Mouse (Mus musculus): ENCODE measurements around the gene Cyp2w1. TPM values are rescaled to one million over a fixed set of nuclear protein-coding genes. Genes with fewer than 3 reads are reported as not detected.

Gene Cyp2w1
- polyA plus RNA-seq, 1 experiment from 2014 or later = not detected

DNA sequence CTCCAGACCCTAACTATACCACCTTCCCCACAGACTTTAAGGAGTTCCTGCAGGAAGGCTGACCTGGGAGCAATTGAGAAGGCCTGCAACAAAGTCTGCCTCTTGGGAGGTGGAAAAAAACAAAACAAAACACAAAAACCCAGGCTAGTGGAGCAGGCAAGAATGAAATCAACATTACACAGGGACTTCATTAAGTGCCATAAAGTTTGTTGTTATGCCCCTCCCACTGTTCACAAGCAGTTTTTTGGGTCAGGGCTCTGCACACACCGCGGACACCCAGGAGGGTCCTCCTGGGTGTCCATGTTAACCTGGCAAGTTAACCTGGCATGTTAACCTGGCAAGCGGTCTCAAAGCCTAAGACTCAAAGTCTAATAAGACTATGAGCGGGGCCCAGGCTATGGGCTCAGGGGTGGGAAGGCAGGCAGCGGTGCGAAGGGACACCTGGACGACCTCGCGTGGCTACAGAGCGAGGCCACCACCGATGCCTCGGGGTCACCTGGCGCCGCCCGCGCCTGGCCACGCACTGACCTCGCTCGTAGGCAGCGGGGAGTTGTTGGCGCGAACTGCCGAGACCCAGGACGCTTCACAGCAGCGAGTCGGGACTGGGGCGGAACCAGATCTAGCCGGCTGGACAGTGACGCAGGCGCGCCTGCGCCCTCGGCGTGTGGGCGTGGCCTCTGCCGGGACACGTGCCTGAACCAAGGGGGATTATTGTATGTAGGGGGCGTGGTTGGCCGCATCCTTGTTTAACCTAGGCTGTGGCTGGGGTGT lies 19.4 kb downstream of the Cyp2w1 start:
- TF ChIP-seq CTCF (IDR thresholded peaks at IDR 0.05) = no peak
- H3K27me3 ChIP-seq = no peaks in the 10 kb centered on the region
- ChIA-PET CTCF (interaction anchor here (1.1 kb wide), 1 partner anchor 14 kb away, joined by 3 read pairs; no protein-coding TSS in a partner anchor), POLR2A (interaction anchor here (0.6 to 0.7 kb wide), 2 partner anchors 330 to 419 kb away, joined by 3 to 7 read pairs; partner anchors contain the start of gene Mafk)
- no peak for DNase-seq (ENCODE audit: low read depth, low spot score)
- ATAC-seq = peak; percentile 37
- in situ Hi-C loops (cut with MboI; ENCODE audit: low pct_unique_long_range_greater_than_20kb) = loop anchor here (25.0 kb wide), 1 partner anchor 290 kb away; no protein-coding TSS in a partner anchor

DNA sequence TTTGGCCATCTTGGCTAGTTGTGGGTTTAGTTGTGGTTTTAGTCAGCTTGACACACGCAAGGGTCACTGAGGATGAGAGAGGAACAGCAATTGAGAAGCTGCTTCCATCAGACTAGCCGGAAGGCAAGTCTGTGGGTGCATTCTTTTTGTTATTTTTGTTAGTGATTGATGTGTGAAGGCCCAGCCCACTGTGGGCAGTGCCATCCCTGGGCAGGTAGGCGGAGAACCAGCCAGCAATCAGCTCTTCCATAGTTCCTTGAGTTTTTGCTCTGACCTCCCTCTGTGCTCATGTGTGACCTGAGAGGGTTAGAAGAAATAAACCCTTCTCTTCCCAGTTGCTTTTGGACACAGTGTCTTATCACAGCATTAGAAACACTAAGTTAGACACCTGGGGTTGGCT lies 20.7 kb downstream of the Cyp2w1 start:
- ATAC-seq = no peak

DNA sequence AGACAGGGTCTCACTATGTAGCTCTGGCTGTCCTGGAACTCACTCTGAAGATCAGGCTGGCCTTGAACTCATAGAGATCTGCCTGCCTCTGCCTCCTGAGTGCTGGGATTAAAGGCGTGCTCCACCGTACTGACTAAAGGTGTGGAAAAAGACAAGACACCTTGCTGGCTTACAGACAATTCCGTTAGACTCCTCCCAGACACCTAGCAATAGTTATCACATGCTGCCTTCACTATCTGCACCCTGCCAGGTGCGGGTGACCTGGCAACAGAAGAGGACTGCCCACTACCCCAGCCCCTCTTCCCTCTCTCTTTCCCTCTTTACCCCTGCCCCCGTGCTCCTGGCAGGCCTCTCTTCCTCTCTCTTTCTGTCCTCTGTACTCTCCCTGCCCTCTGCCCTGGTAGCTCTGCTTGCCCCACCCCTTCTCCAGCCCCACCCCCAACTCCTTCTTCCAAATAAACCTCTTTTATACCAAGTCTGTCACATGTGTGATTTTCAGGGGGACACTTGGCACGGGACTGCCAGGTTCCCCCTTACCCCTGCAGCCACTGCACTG lies 21.6 kb downstream of the Cyp2w1 start:
- CTCF ChIA-PET = no interaction called here
- POLR2A ChIA-PET = no interaction called here
- no peak for TF ChIP-seq CTCF (IDR thresholded peaks at IDR 0.05)
- ATAC-seq = no peak
- DNase-seq (ENCODE audit: low read depth, low spot score) = no peak
- H3K27me3 ChIP-seq = no peaks in the 10 kb centered on the region
- in situ Hi-C loops (cut with MboI; ENCODE audit: low pct_unique_long_range_greater_than_20kb) = loop anchor here (25.0 kb wide), 1 partner anchor 288 kb away; no protein-coding TSS in a partner anchor

More for the DNA sequence above, 20.7 kb downstream of the Cyp2w1 start:
- no peak for TF ChIP-seq CTCF (IDR thresholded peaks at IDR 0.05)
- POLR2A ChIA-PET = no interaction called here
- CTCF ChIA-PET = no interaction called here
- DNase-seq (ENCODE audit: low read depth, low spot score) = no peak
- in situ Hi-C loops (cut with MboI; ENCODE audit: low pct_unique_long_range_greater_than_20kb) = loop anchor here (25.0 kb wide), 1 partner anchor 289 kb away; no protein-coding TSS in a partner anchor
- no peaks in the 10 kb centered on the region for H3K27me3 ChIP-seq

DNA sequence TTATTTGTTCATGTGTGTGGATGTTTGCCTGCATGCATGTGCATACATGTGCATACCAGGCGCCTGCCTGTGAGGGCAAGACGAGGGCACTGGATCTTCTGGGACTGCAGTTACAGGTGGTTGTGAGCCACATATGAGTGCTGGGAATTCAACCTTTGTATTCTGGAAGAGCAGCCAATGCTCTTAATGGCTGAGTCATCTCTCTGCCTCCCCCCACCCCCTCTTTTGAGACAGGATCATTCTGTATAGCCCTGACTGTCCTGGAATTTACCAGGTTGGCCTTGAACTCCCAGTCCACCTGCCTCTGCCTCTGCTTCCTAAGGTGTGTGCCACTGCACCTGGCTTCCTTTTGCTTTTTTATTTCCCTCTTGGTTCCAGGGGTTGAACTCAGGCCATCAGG lies 22.4 kb downstream of the Cyp2w1 start:
- ChIA-PET POLR2A (no interaction called here), CTCF (no interaction called here)
- TF ChIP-seq CTCF (IDR thresholded peaks at IDR 0.05) = no peak
- no peak for ATAC-seq
- in situ Hi-C loops (cut with MboI; ENCODE audit: low pct_unique_long_range_greater_than_20kb) = loop anchor here (25.0 kb wide), 1 partner anchor 287 kb away; no protein-coding TSS in a partner anchor
- no peak for DNase-seq (ENCODE audit: low read depth, low spot score)
- H3K27me3 ChIP-seq = no peaks in the 10 kb centered on the region

DNA sequence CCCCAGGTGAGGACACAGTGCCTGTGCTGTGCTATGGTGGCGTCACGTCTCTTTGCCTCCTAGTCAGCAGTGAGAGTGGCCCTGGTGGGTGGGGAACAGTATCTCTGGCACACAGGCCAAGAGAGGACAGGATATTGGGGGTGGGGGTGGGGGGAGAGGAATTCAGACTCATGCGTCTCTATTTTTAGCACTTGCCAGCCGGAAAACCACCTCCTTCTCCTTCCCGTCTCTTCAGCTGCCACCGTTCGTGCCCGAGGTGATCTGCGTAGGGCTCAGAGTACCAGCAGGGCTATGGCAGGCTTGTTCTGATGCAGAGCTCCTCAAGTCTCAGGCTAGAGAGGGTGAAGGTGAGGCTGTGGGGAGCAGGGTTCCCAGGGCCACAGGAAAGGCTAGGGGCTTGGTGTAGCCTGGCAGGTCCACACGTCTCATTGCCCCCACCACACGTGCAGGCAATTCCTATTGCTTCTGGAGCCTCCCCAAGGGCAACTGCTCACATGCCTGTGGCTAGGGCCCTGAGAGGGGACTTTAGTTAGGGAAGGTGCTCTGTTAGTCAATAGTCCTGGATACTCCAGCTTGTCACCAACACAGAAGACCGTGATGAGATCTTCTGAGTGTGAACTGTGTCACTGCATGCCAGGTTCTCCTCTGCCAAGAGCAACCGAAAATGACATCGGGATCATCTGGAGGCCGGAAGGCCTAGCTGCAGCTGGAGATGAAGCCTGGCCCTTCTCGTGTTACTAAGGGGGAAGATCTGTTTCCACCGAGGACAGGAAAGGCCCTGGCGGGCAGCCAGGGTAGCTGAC lies 25.3 kb downstream of the Cyp2w1 start, which contains the start of gene Gpr146:
TSS of gene Gpr146 (plus strand) at position 230 of the 803 bp plus-strand sequence.
- ChIA-PET POLR2A (interaction anchor here (1.1 kb wide), 1 partner anchor 20 kb away, joined by 4 read pairs; no protein-coding TSS in a partner anchor), CTCF (interaction anchor here (1.2 to 1.6 kb wide), 3 partner anchors 13 to 28 kb away, joined by 3 to 4 read pairs (median 3); no protein-coding TSS in a partner anchor)
- no peak for TF ChIP-seq CTCF (IDR thresholded peaks at IDR 0.05)
- DNase-seq (ENCODE audit: low read depth, low spot score) (no peak), ATAC-seq (no peak)
- H3K27me3 ChIP-seq = no peaks in the 10 kb centered on the region
- in situ Hi-C loops (cut with MboI; ENCODE audit: low pct_unique_long_range_greater_than_20kb) = no loop called here

DNA sequence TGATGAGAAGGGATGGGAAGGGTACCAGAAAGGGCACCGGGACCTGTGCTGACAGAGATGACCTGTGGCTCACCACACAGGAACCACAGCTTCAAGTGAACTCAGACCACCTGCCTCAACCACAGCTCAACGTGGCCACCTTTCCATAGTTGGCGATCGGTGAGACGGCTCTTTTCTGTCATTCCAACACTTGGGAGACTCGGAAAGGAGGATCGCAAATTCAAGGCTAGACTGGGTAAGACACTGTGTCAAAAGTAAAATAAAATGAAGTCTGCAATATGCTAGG lies 25.8 kb downstream of the Cyp2w1 start:
- POLR2A ChIA-PET = no interaction called here
- ATAC-seq = no peak
- in situ Hi-C loops (cut with MboI; ENCODE audit: low pct_unique_long_range_greater_than_20kb) = no loop called here
- no peaks in the 10 kb centered on the region for H3K27me3 ChIP-seq
- no peak for TF ChIP-seq CTCF (IDR thresholded peaks at IDR 0.05)
- no peak for DNase-seq (ENCODE audit: low read depth, low spot score)
- CTCF ChIA-PET = interaction anchor here (1.3 to 1.6 kb wide), 2 partner anchors 25 to 29 kb away, joined by 3 read pairs; no protein-coding TSS in a partner anchor

DNA sequence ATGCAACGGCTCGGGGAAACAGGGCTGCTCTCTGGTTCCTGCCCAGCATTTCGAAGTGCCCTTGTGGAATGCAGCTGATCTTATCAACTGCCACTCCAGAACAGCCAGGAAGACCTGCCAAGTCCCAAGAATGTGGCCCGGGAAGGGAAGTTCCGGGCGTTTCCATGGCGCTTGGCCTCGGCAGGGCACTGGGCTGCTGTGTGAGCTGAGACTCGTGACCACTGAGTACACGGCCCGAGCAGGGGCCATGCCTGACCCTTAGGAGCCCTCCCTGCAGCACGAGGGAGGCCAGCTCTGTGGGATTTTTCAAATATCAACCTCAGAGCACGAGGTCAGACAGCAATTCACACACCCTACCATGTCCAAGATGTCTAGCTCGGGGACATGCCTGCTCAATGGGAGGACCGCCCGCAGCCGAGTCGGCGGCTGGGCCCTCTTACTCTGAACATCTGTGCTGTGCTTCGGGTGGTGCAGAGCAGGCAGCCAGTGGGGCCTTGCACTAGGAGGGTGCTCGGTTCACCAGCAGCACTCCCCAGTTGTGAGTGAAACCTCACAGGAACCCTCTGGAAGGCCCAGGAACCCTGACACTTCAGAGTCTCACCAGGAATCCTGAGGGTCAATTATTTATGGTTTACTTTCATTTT lies 26.7 kb downstream of the Cyp2w1 start:
- POLR2A ChIA-PET = interaction anchor here (1.0 to 2.0 kb wide), 3 partner anchors 14 to 34 kb away, joined by 3 to 9 read pairs (median 4); no protein-coding TSS in a partner anchor
- CTCF ChIA-PET = interaction anchor here (1.6 kb wide), 1 partner anchor 30 kb away, joined by 3 read pairs; no protein-coding TSS in a partner anchor
- TF ChIP-seq CTCF (IDR thresholded peaks at IDR 0.05) = no peak
- peak; percentile 13 for ATAC-seq
- H3K27me3 ChIP-seq = no peaks in the 10 kb centered on the region
- no peak for DNase-seq (ENCODE audit: low read depth, low spot score)
- in situ Hi-C loops (cut with MboI; ENCODE audit: low pct_unique_long_range_greater_than_20kb) = no loop called here

DNA sequence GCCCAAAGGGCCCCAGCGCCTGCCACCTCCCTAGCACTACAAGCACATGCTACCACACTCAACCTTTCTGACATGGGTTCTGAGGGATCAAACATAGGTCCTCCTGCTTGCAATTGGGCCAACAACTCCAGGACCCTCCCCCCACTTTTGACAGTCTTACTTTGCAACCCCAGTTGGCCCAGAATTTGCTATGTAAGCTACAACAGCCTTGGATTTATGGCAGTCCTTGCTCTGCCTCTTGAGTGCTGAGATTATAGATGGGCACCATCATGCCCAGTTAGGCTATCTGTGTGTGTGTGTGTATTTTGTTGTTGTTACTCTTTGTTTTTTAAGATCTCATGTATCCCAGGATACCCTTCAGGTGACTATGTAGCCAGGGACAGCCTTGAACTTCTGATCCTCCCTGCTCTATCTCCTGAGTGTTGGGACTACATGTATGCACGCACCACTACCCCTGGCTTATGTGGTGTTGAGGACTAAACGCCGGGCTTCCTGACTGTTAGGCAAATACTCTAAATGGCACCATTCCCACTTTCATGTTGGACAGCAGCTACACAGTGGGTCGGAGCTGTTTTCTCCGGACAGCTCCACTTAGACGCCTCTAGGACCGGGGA lies 27.5 kb downstream of the Cyp2w1 start:
- ATAC-seq (no peak), DNase-seq (ENCODE audit: low read depth, low spot score) (no peak)
- ChIA-PET CTCF (interaction anchor here (0.9 kb wide), 1 partner anchor 15 kb away, joined by 3 read pairs; no protein-coding TSS in a partner anchor), POLR2A (interaction anchor here (0.6 to 2.0 kb wide), 3 partner anchors 15 to 101 kb away, joined by 3 to 9 read pairs (median 4); no protein-coding TSS in a partner anchor)
- in situ Hi-C loops (cut with MboI; ENCODE audit: low pct_unique_long_range_greater_than_20kb) = no loop called here
- H3K27me3 ChIP-seq = no peaks in the 10 kb centered on the region
- TF ChIP-seq CTCF (IDR thresholded peaks at IDR 0.05) = no peak

Measured in Patski (cell line).